Mouse (Mus musculus): ENCODE data around the gene Kif1bp. TPM values are rescaled to one million over a fixed set of nuclear protein-coding genes. Genes with fewer than 3 reads are reported as not detected.

Gene Kif1bp
- polyA plus RNA-seq, 1 experiment from 2014 or later, result 46.4 TPM

- H3K36me3 ChIP-seq (ENCODE audit: control insufficient read depth, insufficient read depth, low read length), result no peaks in the 10 kb centered on the region
- ATAC-seq (ENCODE audit: insufficient number of reproducible peaks, low FRiP score, low TSS enrichment, low read depth) (no peak), DNase-seq (ENCODE audit: low spot score) (no peak)
- no peak overlapping the region for H3K4me3 ChIP-seq (ENCODE audit: low read depth, low read length)
- H3K9me3 ChIP-seq (ENCODE audit: control insufficient read depth, low read length), result no peaks in the 10 kb centered on the region
- H3K27ac ChIP-seq (replicated peaks; ENCODE audit: low read depth, low read length), result no peak overlapping the region
- no peak overlapping the region for H3K9ac ChIP-seq (ENCODE audit: low read length)
- H3K4me2 ChIP-seq (ENCODE audit: low read depth, severe bottlenecking), result no peak overlapping the region
- 89% methylated on average over 7 of the region's 7 CpGs for WGBS
- no peaks in the 10 kb centered on the region for H3K4me1 ChIP-seq (ENCODE audit: control insufficient read depth, insufficient read depth, low read length)
- no peaks in the 10 kb centered on the region for H3K27me3 ChIP-seq (ENCODE audit: control insufficient read depth, insufficient read depth, low read length)
Observed at GRCm38 (mm10) chr10:62534509-62534908, 43.7 kb downstream of the Kif1bp start.

GRCm38 (mm10) chr10:62532832-62533231 is 45.4 kb downstream of the Kif1bp start:
- H3K9ac ChIP-seq (ENCODE audit: low read length), result no peak overlapping the region
- H3K27ac ChIP-seq (replicated peaks; ENCODE audit: low read depth, low read length), result no peak overlapping the region
- no peaks in the 10 kb centered on the region for H3K9me3 ChIP-seq (ENCODE audit: control insufficient read depth, low read length)
- no peaks in the 10 kb centered on the region for H3K4me1 ChIP-seq (ENCODE audit: control insufficient read depth, insufficient read depth, low read length)
- H3K36me3 ChIP-seq (ENCODE audit: control insufficient read depth, insufficient read depth, low read length), result no peaks in the 10 kb centered on the region
- H3K4me3 ChIP-seq (ENCODE audit: low read depth, low read length), result no peak overlapping the region
- H3K27me3 ChIP-seq (ENCODE audit: control insufficient read depth, insufficient read depth, low read length), result no peaks in the 10 kb centered on the region
- WGBS, result 57% methylated on average over 2 of the region's 2 CpGs
- ATAC-seq (ENCODE audit: insufficient number of reproducible peaks, low FRiP score, low TSS enrichment, low read depth) (no peak), DNase-seq (ENCODE audit: low spot score) (no peak)
- H3K4me2 ChIP-seq (ENCODE audit: low read depth, severe bottlenecking), result no peak overlapping the region

- no peak overlapping the region for H3K9ac ChIP-seq (ENCODE audit: low read length)
- H3K36me3 ChIP-seq (ENCODE audit: control insufficient read depth, insufficient read depth, low read length), result no peaks in the 10 kb centered on the region
- no peaks in the 10 kb centered on the region for H3K4me1 ChIP-seq (ENCODE audit: control insufficient read depth, insufficient read depth, low read length)
- H3K27ac ChIP-seq (replicated peaks; ENCODE audit: low read depth, low read length), result no peak overlapping the region
- no peak overlapping the region for H3K4me3 ChIP-seq (ENCODE audit: low read depth, low read length)
- DNase-seq (ENCODE audit: low spot score), result no peak
- no peaks in the 10 kb centered on the region for H3K27me3 ChIP-seq (ENCODE audit: control insufficient read depth, insufficient read depth, low read length)
- WGBS, result 90% methylated on average over 9 of the region's 9 CpGs
- ATAC-seq (ENCODE audit: insufficient number of reproducible peaks, low FRiP score, low TSS enrichment, low read depth), result no peak
- H3K9me3 ChIP-seq (ENCODE audit: control insufficient read depth, low read length), result no peaks in the 10 kb centered on the region
- H3K4me2 ChIP-seq (ENCODE audit: low read depth, severe bottlenecking), result no peak overlapping the region
Observed at GRCm38 (mm10) chr10:62530183-62530582, 48.1 kb downstream of the Kif1bp start.

- H3K36me3 ChIP-seq (ENCODE audit: control insufficient read depth, insufficient read depth, low read length), result no peaks in the 10 kb centered on the region
- 88% methylated on average over 14 of the region's 14 CpGs for WGBS
- ATAC-seq (ENCODE audit: insufficient number of reproducible peaks, low FRiP score, low TSS enrichment, low read depth) (no peak), DNase-seq (ENCODE audit: low spot score) (no peak)
- no peaks in the 10 kb centered on the region for H3K27me3 ChIP-seq (ENCODE audit: control insufficient read depth, insufficient read depth, low read length)
- no peaks in the 10 kb centered on the region for H3K4me1 ChIP-seq (ENCODE audit: control insufficient read depth, insufficient read depth, low read length)
- H3K4me2 ChIP-seq (ENCODE audit: low read depth, severe bottlenecking), result no peak within 1 kb of the TSS
- H3K9ac ChIP-seq (ENCODE audit: low read length), result no peak within 1 kb of the TSS
- no peak within 1 kb of the TSS for H3K27ac ChIP-seq (replicated peaks; ENCODE audit: low read depth, low read length)
- no peaks in the 10 kb centered on the region for H3K9me3 ChIP-seq (ENCODE audit: control insufficient read depth, low read length)
- no peak within 1 kb of the TSS for H3K4me3 ChIP-seq (ENCODE audit: low read depth, low read length)
Observed at GRCm38 (mm10) chr10:62527351-62527750, 50.9 kb downstream of the Kif1bp start, which contains the start of gene Srgn. TSS of gene Srgn (minus strand) at chr10:62527451.

- 82% methylated on average over 7 of the region's 7 CpGs for WGBS
- Histone ChIP-seq H3K4me2 (ENCODE audit: low read depth, severe bottlenecking) (no peak overlapping the region), H3K9me3 (ENCODE audit: control insufficient read depth, low read length) (no peaks in the 10 kb centered on the region), H3K9ac (ENCODE audit: low read length) (no peak overlapping the region), H3K27me3 (ENCODE audit: control insufficient read depth, insufficient read depth, low read length) (no peaks in the 10 kb centered on the region), H3K4me1 (ENCODE audit: control insufficient read depth, insufficient read depth, low read length) (no peaks in the 10 kb centered on the region), H3K36me3 (ENCODE audit: control insufficient read depth, insufficient read depth, low read length) (no peaks in the 10 kb centered on the region), H3K27ac (replicated peaks; ENCODE audit: low read depth, low read length) (no peak overlapping the region), H3K4me3 (ENCODE audit: low read depth, low read length) (no peak overlapping the region)
- DNase-seq (ENCODE audit: low spot score) (no peak), ATAC-seq (ENCODE audit: insufficient number of reproducible peaks, low FRiP score, low TSS enrichment, low read depth) (no peak)
Observed at GRCm38 (mm10) chr10:62522346-62522950, 55.8 kb downstream of the Kif1bp start.

GRCm38 (mm10) chr10:62521763-62522162 is 56.5 kb downstream of the Kif1bp start:
- no peak for ATAC-seq (ENCODE audit: insufficient number of reproducible peaks, low FRiP score, low TSS enrichment, low read depth)

GRCm38 (mm10) chr10:62520911-62521310 is 57.3 kb downstream of the Kif1bp start:
- H3K27ac ChIP-seq (replicated peaks; ENCODE audit: low read depth, low read length), result no peak overlapping the region
- ATAC-seq (ENCODE audit: insufficient number of reproducible peaks, low FRiP score, low TSS enrichment, low read depth), result no peak
- DNase-seq (ENCODE audit: low spot score), result no peak
- no peaks in the 10 kb centered on the region for H3K4me1 ChIP-seq (ENCODE audit: control insufficient read depth, insufficient read depth, low read length)
- no peaks in the 10 kb centered on the region for H3K36me3 ChIP-seq (ENCODE audit: control insufficient read depth, insufficient read depth, low read length)
- H3K4me2 ChIP-seq (ENCODE audit: low read depth, severe bottlenecking), result no peak overlapping the region
- no peaks in the 10 kb centered on the region for H3K9me3 ChIP-seq (ENCODE audit: control insufficient read depth, low read length)
- no peak overlapping the region for H3K9ac ChIP-seq (ENCODE audit: low read length)
- no peak overlapping the region for H3K4me3 ChIP-seq (ENCODE audit: low read depth, low read length)
- WGBS, result 67% methylated on average over 2 of the region's 2 CpGs
- H3K27me3 ChIP-seq (ENCODE audit: control insufficient read depth, insufficient read depth, low read length), result no peaks in the 10 kb centered on the region

More at GRCm38 (mm10) chr10:62521763-62522162, 56.5 kb downstream of the Kif1bp start:
- Histone ChIP-seq H3K9ac (ENCODE audit: low read length) (no peak overlapping the region), H3K4me2 (ENCODE audit: low read depth, severe bottlenecking) (no peak overlapping the region), H3K36me3 (ENCODE audit: control insufficient read depth, insufficient read depth, low read length) (no peaks in the 10 kb centered on the region), H3K9me3 (ENCODE audit: control insufficient read depth, low read length) (no peaks in the 10 kb centered on the region), H3K4me3 (ENCODE audit: low read depth, low read length) (no peak overlapping the region), H3K27ac (replicated peaks; ENCODE audit: low read depth, low read length) (no peak overlapping the region), H3K27me3 (ENCODE audit: control insufficient read depth, insufficient read depth, low read length) (no peaks in the 10 kb centered on the region), H3K4me1 (ENCODE audit: control insufficient read depth, insufficient read depth, low read length) (no peaks in the 10 kb centered on the region)
- DNase-seq (ENCODE audit: low spot score), result no peak
- 74% methylated on average over 4 of the region's 4 CpGs for WGBS

- ATAC-seq (ENCODE audit: insufficient number of reproducible peaks, low FRiP score, low TSS enrichment, low read depth), result no peak
- Histone ChIP-seq H3K36me3 (ENCODE audit: control insufficient read depth, insufficient read depth, low read length) (no peaks in the 10 kb centered on the region), H3K4me2 (ENCODE audit: low read depth, severe bottlenecking) (no peak overlapping the region), H3K27me3 (ENCODE audit: control insufficient read depth, insufficient read depth, low read length) (no peaks in the 10 kb centered on the region), H3K4me3 (ENCODE audit: low read depth, low read length) (no peak overlapping the region), H3K9ac (ENCODE audit: low read length) (no peak overlapping the region), H3K4me1 (ENCODE audit: control insufficient read depth, insufficient read depth, low read length) (no peaks in the 10 kb centered on the region), H3K27ac (replicated peaks; ENCODE audit: low read depth, low read length) (no peak overlapping the region), H3K9me3 (ENCODE audit: control insufficient read depth, low read length) (no peaks in the 10 kb centered on the region)
- 83% methylated on average over 6 of the region's 6 CpGs for WGBS
- DNase-seq (ENCODE audit: low spot score), result no peak
Observed at GRCm38 (mm10) chr10:62517511-62517910, 60.7 kb downstream of the Kif1bp start.

GRCm38 (mm10) chr10:62512855-62513254 is 65.4 kb downstream of the Kif1bp start:
- H3K4me1 ChIP-seq (ENCODE audit: control insufficient read depth, insufficient read depth, low read length), result no peaks in the 10 kb centered on the region
- whole genome bisulfite sequencing, result 93% methylated on average over 4 of the region's 4 CpGs
- no peaks in the 10 kb centered on the region for H3K9me3 ChIP-seq (ENCODE audit: control insufficient read depth, low read length)
- ATAC-seq (ENCODE audit: insufficient number of reproducible peaks, low FRiP score, low TSS enrichment, low read depth) (no peak), DNase-seq (ENCODE audit: low spot score) (no peak)
- H3K27me3 ChIP-seq (ENCODE audit: control insufficient read depth, insufficient read depth, low read length), result no peaks in the 10 kb centered on the region; the same call in 1 of the 2 replicates
- H3K27ac ChIP-seq (replicated peaks; ENCODE audit: low read depth, low read length), result no peak overlapping the region
- H3K36me3 ChIP-seq (ENCODE audit: control insufficient read depth, insufficient read depth, low read length), result no peaks in the 10 kb centered on the region
- H3K4me2 ChIP-seq (ENCODE audit: low read depth, severe bottlenecking), result no peak overlapping the region
- H3K9ac ChIP-seq (ENCODE audit: low read length), result no peak overlapping the region
- no peak overlapping the region for H3K4me3 ChIP-seq (ENCODE audit: low read depth, low read length)

All from limb, embryonic 11.5 days (tissue).